Mouse (Mus musculus): ENCODE measurements around the gene Hmgb1.
A peak's percentile ranks its signal among the peaks of the same experiment; 100 is the strongest.

Gene Hmgb1

DNA sequence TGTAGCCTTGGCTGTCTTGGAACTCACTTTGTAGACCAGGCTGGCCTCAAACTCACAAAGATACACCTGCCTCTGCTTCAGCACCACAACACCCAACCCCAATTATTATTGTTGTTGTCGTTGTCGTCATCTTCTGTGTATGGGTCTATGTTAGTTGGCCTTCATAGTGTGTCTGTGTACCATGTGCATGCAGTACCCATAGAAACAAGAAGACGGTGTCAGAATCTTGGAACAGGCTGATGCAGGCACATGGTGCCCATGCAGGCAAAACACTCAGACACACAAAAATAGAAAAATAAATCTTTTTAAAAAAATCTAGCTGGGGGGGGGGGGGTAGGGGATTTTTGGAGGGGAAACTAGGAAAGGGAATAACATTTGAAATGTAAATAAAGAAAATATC lies 167.1 kb downstream of the Hmgb1 start:
- no peak for DNase-seq

DNA sequence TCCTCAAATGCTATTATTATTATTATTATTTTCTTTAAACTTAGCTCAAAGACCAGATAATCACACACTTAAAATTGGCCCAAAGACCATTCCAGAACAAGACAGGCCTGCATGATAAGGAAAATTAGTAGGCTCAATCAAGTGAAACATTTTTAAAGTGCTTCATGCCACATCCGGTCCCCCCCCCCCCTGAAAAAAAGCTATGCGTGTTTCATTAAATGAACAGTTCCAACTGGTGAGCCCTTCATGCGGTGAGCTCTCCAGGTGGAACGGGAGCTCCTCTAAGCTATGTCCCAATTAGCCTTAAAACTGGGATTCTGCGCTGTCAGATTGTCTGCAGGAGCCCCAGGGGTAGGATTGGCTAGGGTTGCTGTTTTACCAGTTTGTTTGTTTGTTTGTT lies 168.0 kb downstream of the Hmgb1 start:
- no peak for DNase-seq

DNA sequence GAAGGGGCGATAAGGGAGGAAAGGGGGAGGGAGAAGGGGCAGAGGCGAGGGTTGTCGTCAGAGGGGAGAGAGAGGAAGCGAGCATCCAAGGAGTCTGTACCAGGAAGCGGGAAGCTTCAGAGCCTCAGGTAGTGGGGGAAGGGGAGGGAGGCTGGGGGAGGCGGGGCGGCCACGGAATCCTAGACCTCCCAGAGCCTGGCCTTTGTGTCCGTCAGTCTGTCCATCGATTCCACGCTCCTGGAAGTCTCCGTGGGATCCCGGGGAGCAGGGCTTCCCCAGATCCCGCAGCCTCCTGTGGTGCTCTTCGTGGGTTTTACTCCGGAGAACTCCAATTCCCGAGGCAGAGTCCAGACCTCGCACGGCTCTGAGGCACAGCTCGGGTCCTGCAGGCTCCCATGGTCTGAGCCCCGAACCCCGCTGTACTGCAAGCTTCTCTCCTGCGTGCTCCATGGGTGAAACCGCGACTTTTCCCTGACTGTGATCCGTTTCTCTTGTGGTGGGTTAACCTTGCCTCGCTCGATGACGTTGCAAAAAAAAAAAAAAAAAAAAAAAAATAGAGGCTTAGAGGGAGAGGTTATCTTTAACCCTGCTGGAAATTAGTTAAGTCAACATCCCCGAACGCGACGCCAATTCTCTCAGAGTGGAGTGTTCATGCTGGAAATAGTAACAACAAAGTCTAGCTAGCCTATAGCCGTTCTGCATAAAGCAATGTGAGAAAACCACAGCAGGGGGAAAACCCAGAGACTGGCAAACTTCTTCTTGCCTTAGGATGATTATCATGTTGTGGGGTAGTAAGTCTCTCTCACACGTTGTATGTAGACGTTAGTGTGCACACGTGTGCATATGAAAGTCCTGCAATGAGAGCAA lies 168.7 kb downstream of the Hmgb1 start:
- peak; percentile 34 for DNase-seq

DNA sequence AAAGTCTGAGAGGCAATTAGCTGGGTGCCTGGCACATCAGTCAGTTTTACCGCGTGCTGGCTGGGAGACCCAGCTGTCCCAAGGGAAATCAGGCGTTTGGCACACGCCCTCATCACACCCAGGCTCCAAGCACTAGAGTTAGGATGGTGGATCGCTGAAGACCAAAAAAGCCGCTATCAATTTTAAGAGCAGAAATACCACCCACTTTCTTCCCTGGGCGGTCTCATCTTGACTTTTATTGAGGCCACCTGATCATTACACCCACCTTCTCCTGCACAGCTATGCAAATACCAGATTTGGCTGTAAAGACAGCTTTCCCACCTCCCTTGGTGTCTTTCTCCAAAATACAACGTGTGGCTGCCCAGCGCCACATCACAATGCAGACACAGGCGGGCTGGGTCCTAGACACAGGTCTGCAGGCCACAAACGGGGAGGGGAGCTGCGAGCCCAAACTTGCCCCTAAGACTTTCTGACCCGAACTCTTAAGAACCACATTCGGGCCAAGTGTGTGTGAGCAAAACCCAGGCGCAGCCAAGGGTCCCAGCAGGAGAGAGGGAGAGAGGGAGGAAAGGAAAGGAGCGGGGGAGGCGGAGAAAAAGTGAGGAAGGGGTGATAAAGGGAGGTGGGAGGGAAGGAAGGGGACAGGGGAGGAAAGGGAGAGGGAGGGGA lies 169.6 kb downstream of the Hmgb1 start:
- no peak for DNase-seq

DNA sequence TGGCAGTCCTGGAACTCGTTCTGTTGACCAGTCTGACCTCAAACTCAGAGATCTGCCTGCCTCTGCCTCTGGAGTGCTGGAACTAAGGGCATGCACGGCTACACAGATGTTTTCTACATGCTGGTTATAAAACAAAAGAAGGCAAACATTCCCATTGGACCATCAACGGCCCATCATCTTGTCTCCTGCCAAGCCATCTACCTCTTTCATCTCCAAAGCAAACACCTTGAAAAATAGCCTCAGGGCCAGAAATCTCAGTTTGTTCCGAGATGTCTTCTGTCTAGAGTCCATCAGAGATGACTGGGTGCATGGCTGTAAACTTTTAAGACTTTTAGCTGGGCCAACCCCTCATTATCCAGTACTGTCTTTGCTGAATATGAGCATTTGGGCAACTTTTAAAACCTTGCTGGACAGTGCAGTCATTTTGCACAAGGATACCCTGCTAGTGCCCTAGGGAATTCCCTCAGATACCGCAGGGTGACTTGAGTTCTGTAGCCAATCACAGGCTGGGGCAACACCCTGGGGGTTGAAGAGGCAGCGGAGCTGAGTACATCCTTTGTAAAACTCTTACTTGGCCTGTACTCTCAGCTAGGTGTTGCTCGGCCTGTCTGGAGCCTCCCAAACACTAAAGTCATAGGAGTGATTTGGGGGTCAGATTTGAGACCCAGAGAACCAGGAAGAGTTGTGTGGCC lies 170.3 kb downstream of the Hmgb1 start:
- no peak for DNase-seq

DNA sequence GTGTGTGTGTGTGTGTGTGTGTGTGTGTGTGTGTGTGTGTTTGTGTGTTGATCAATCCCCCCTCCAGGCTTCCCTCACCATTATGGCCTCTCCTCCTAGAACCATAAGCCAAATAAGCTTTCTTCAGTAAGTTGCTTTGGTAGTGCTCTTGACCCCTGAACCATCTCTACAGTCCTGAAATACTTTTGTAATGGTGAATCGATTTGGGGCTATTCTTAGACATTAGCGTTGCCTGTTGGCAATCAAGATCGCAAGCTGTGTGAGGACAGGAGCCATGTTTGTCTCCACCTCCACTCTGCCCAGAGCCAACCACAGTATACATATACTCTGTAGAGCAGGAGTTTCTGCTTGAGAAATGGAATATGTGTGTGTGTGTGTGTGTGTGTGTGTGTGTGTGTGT lies 175.2 kb downstream of the Hmgb1 start:
- DNase-seq: no peak

DNA sequence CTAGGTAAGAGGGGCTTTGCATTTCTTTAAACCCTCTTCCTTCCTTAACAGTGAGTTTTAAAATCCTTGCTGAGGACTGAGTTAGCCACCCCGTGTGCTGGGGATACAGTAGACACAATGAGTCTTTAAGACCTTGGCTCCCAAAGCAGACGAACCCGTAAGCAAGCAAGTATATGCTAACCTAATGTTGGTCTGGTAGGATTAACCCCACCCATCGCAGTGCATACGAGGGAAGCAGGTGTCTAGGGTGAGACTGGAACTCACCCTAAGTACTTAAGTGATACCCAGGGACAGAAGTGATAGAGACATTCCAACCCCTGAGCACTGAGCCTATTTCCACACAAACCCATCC lies 177.0 kb downstream of the Hmgb1 start:
- DNase-seq: no peak

DNA sequence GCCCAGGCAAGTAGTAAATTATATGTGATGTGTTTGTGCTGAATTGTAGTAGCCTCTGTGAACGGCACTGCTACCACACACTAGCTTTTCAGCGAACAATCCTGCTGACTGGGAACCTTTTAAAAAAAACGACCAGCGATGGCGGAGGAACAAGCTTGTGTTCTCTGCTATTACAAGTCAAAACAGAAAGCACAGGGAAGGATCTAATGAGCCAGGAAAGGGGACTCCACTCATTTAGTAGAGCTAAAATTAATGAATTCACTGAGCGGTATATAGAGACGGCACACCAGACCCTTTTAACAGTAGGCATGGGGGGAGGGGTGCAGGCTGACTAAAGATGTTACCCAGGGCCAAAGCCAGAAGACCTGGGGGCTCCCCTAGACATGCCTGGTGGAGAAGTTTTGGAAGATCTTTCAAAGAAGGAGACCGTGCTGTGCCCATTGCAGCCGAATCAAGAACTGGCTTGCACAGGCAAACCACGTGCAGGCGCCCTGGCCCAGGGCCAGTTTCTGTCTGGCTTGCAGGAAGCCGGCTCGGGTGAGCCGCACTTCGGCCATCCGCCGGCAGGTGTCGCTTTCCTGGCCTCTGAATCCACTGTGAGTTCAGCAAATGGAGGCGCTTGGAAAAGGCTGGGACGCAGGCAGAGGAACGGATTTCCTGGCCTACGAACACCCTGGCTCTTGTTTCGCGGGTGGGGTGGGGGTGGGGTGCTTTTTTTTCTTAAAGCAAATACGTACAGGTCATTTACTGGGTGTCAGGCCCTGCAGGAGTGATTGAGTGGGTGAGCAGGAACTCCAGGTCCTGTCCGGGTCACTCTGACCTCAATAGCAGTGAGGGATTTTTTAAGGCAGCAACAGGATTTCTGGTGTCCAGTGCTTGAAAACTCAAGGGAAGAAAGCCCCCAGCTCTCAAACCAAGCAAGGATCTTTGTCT lies 177.7 kb downstream of the Hmgb1 start:
- peak; percentile 95 for DNase-seq

DNA sequence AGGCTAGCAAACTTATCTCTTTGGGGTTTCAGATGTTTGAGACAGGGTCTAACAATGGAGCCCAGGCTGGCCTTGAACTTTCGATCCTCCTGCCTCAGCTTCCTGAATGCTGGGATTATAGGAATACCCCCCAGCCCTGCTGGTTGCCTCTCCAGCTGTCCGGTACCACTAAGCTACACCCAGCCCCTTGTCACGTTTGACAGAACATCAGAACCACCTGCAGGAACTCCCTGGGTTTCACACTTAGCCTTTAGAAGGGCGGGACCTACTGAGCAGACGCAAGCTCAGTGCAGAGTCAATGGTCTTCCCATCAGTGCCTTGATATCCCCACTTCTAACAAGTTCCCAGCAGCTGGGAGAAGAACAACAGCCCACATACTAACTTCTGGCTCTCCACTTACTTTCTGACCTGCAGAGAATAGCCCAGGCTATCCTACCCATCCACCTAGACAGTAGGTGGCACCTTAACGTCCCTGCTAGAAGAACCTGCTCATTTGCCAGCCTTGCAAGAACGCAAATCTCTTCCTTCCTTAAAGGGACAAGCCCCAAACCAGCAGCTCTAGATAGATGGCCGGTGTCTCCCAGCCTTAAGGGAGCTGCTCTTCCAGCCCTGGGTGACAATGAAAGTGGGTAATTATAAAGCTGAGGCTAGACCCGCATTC lies 178.5 kb downstream of the Hmgb1 start:
- no peak for DNase-seq

DNA sequence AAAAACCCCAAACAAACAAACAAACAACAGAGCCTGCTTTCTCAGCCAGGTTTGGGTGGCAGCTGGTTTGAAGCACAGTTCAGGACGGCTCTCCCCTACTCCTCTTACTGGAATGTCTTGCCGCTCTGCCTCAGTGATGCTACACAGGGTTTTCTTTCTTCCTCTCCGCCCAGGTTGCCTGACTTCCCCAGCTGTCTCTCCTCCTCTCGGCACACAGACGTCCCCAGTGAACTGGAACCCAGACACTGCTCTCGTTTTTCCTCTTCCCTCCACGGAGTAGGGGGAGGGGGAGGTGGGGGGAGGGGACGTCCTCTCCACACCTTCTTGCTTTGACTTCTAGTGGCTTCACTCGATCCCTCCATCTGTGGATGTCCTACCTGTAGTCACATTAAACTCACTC lies 179.2 kb downstream of the Hmgb1 start:
- DNase-seq: no peak

DNA sequence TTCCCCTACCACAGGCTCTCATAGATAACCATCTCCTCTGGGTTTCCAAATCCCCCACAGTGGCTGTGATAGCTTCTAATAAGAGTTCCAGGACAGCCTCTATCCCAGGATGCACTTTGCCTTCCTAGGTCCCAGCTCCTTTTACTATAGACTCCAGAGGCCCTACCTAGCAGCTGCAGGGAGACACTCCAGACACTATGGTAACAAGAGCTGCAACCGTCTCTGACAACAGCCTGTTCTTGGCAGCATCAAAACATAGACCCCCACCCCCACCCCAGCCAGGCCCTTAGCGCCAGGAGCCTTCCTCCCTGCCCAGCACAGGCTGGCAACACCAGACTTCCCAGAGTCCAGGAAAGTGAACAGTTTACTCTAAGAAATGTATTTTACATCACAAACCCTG lies 181.2 kb downstream of the Hmgb1 start:
- no peak for DNase-seq

DNA sequence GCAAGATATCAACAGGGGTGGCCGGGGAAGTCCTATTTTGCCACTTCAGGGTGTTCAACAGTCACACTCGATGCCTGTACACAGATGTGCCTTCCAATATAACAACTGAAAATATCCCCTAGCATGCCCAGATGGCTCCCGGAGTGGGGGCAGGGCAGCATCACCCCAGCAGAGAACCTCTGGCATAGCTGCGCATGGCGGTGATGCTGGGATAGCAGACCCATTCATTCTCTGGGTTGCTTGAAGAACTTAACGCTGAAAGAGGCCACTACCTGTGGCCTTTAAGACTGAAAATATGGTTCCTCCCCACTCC lies 181.5 kb downstream of the Hmgb1 start:
- DNase-seq: no peak

DNA sequence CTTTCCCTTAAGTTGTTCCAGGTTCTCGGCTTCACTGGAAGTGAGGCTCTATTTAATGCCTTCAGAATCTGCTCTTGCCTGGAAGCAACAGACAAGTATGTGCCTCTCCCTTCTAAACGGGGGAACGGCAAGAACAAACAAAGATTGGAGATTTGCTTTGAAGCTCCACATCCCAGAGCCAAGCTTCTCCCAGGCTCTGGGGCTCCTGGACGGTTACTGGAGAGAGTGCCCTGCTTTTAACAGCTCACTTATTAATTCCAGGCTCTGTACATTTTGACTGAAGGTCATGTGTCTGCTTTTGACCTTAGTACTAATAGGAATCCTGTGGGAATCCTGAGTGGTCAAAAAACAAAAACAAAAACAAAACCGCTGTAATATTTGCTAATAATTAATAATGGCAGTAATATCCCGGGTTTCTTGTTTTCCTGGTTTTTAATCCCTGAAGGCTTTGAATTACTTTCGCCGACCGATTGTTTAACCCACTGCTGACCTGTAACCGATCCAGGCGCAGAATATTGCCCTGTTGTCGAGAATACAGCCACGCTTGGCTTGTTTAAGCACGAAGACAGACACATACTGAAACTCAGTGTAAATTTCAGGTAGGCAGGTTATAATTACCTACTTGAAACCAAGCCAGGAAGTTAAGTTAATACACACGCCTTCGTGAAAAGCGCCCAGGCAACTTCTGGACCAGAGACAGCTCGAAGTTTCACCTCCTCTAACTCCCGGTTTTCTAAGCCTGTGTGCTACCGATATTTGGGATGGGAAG lies 182.1 kb downstream of the Hmgb1 start:
- DNase-seq: no peak

DNA sequence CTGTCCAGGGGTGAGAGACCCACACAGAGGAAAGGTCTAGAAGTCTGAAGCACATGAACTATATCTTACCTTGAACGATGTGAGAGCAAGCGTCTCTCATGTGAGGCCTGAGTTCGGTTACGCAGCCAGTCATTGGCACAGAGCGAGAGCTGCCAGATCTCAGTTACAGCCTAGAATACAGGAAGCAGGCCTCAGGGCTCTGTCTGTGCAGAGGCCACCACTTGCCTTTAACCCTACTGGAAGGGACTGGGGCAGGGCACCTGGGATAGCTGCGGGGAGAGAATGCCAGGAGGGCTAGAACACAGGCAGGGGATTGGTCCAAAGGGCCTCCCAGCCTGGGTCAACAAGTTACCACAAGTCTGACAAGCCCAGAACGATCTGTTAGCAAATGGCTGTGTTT lies 184.5 kb downstream of the Hmgb1 start:
- no peak for DNase-seq

DNA sequence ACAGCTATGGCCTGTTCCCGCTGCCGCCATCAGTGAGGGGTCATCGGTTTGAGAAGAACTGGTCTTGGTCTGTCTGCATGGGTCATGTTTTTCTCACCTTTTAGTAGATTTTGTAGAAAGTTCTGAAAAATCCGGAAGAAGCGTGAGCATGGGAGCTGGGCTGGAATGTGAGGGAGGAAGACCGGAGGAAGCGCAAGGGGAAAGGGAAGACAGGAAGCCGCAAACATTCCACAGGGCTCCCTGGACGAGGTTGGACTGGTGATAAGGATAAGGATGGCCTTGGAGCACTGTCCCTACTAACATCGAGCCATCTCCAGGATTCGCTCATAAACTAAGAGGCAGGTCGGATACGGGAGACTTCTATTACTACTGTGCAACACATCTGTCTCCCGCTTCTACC lies 185.8 kb downstream of the Hmgb1 start:
- DNase-seq: no peak

DNA sequence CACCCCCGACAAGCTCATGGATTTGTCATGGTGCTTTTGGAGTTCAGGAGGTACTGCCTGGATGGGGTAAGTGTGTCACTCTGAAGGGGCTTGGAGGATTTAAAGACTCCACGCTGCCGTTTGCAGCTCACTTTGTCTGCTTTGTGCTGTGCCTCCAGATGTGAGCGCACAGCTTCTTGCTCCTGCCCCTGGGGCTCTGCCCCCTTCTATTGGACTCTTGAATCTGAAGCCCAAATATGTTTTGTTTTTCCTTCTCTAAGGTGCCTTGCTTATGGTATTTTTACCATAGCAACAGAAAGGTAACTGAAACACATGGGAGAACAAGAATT lies 187.6 kb downstream of the Hmgb1 start:
- no peak for DNase-seq
